Mouse (Mus musculus): ENCODE data around the gene Mrpl55.

DNA sequence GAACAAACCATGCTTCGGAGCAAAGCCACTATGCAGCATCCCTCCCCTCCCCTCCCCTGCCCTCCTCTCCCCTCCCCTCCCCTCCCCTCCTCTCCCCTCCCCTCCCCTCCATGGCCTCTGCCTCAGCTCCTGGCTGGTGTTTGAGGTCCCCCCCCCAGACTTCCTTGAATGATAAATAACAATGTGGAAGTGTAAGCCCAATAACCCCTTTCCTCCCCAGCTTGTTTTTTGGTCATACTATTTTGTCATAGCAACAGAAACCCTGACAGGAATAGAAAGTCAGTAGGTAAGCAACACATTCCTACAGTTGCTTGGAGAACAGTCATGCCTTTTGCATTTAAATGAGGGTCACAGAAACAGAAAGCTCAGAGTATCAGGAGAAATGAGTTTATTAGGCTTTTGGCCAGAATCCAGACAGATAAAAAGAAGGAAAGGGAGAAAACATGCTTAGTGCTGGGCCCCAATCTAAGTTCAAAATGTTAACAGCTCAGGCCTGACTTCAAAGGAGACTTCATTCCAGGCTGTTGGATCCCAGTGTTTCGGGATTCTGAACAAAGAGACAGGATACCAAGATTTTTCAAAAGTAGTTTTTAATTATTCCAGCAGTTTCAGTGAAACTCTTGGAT is 36.6 kb upstream of the Mrpl55 start:
- TF ChIP-seq GATA1 (IDR thresholded peaks at IDR 0.05; ENCODE audit: low read length): no peak
- no peak for TF ChIP-seq TAL1 (IDR thresholded peaks at IDR 0.05; ENCODE audit: low read length)

Measured in erythroblast, embryonic 14.5 days (primary cell).